Mouse (Mus musculus) myocyte (in vitro differentiated cells): ENCODE measurements around the gene Tuba1b. TPM values are rescaled to one million over a fixed set of nuclear protein-coding genes. Genes with fewer than 3 reads are reported as not detected.
"Not testable (repeated sequence)": the region's sequence is repeated elsewhere in the genome, so short reads cannot be mapped to it uniquely, and the experiment has no call there.

Experiments
- H3K27me3 ChIP-seq: one replicate; pipeline ENCODE4 v1.6.1; 2011; ENCODE audit not compliant: control insufficient read depth, insufficient read depth, insufficient read length
- H3K36me3 ChIP-seq: one replicate; pipeline ENCODE4 v1.6.1; 2011; ENCODE audit not compliant: control insufficient read depth, insufficient read depth
- H3K4me2 ChIP-seq: one replicate; pipeline ENCODE4 v1.6.1; 2011; ENCODE audit warnings: low read depth, control low read depth
- H3K4me3 ChIP-seq: one replicate; pipeline ENCODE4 v1.5.1; 2011; ENCODE audit warnings: mild to moderate bottlenecking, control low read depth, moderate library complexity
- H3K79me2 ChIP-seq: one replicate; pipeline ENCODE4 v1.6.1; 2011; ENCODE audit not compliant: control insufficient read depth, insufficient read depth
- H3ac ChIP-seq: one replicate; pipeline ENCODE4 v1.6.1; 2011; ENCODE audit not compliant: control insufficient read depth, insufficient read length
- CEBPB ChIP-seq: IDR thresholded peaks from 2 replicates; pipeline ENCODE4 v1.6.1; 2011; ENCODE audit warnings: mild to moderate bottlenecking, moderate library complexity; ENCODE audit not compliant: poor library complexity, insufficient read depth, severe bottlenecking
- E2F4 ChIP-seq: IDR thresholded peaks from one replicate; pipeline ENCODE4 v1.6.1; 2011; ENCODE audit warnings: mild to moderate bottlenecking, control low read depth, moderate library complexity; ENCODE audit not compliant: insufficient read depth
- MAX ChIP-seq: IDR thresholded peaks from one replicate; pipeline ENCODE4 v1.6.1; 2011; ENCODE audit warnings: low read depth, mild to moderate bottlenecking, control low read depth
- MYOD1 ChIP-seq, 3 experiments: IDR thresholded peaks; one replicate each; pipeline ENCODE4 v1.6.1; 2011; ENCODE audit warnings: control low read depth in 2 of 3, low read depth in 2 of 3, mild to moderate bottlenecking in 2 of 3, moderate library complexity in 1 of 3; ENCODE audit not compliant: insufficient read length in 2 of 3, control insufficient read depth in 1 of 3
- MYOG ChIP-seq, 3 experiments: IDR thresholded peaks; one replicate each; pipeline ENCODE4 v1.6.1; 2011; ENCODE audit warnings: control low read depth in 2 of 3, low read depth in 2 of 3, mild to moderate bottlenecking in 2 of 3; ENCODE audit not compliant: insufficient read length in 2 of 3, control insufficient read depth in 1 of 3, insufficient read depth in 1 of 3
- POLR2A ChIP-seq: IDR thresholded peaks from one replicate; pipeline ENCODE4 v1.6.1; 2011; ENCODE audit warnings: low read depth, mild to moderate bottlenecking, control low read depth, moderate library complexity; ENCODE audit not compliant: insufficient read length
- POLR2AphosphoS2 ChIP-seq: IDR thresholded peaks from one replicate; pipeline ENCODE4 v1.6.1; 2011; ENCODE audit warnings: low read depth, control low read depth; ENCODE audit not compliant: insufficient read length
- REST ChIP-seq: IDR thresholded peaks from one replicate; pipeline ENCODE4 v1.6.1; 2011; ENCODE audit warnings: mild to moderate bottlenecking, control low read depth, moderate library complexity; ENCODE audit not compliant: insufficient read depth, insufficient read length
- SRF ChIP-seq: IDR thresholded peaks from one replicate; pipeline ENCODE4 v1.6.1; 2011; ENCODE audit warnings: low read depth; ENCODE audit not compliant: control insufficient read depth, insufficient read length
- TCF12 ChIP-seq: IDR thresholded peaks from one replicate; pipeline ENCODE4 v1.6.1; 2011; ENCODE audit warnings: mild to moderate bottlenecking, control low read depth; ENCODE audit not compliant: poor library complexity, insufficient read depth, severe bottlenecking
- TCF3 ChIP-seq: IDR thresholded peaks from one replicate; pipeline ENCODE4 v1.6.1; 2011; ENCODE audit warnings: low read depth, control low read depth; ENCODE audit not compliant: insufficient read length
- USF1 ChIP-seq: IDR thresholded peaks from one replicate; pipeline ENCODE4 v1.6.1; 2011; ENCODE audit warnings: low read depth, mild to moderate bottlenecking, control low read depth, moderate library complexity
- polyA plus RNA-seq: library from polyadenylated mRNA; unstranded; fragments of >200 nt; fragmentation: generic; extraction: Trizol; gene quantifications from one replicate; pipeline ENCODE4 v1.2.1, GENCODE M21; 2012; ENCODE audit warnings: missing spikeins

Gene Tuba1b
- polyA plus RNA-seq, 1 experiment, result 2,204 TPM

DNA sequence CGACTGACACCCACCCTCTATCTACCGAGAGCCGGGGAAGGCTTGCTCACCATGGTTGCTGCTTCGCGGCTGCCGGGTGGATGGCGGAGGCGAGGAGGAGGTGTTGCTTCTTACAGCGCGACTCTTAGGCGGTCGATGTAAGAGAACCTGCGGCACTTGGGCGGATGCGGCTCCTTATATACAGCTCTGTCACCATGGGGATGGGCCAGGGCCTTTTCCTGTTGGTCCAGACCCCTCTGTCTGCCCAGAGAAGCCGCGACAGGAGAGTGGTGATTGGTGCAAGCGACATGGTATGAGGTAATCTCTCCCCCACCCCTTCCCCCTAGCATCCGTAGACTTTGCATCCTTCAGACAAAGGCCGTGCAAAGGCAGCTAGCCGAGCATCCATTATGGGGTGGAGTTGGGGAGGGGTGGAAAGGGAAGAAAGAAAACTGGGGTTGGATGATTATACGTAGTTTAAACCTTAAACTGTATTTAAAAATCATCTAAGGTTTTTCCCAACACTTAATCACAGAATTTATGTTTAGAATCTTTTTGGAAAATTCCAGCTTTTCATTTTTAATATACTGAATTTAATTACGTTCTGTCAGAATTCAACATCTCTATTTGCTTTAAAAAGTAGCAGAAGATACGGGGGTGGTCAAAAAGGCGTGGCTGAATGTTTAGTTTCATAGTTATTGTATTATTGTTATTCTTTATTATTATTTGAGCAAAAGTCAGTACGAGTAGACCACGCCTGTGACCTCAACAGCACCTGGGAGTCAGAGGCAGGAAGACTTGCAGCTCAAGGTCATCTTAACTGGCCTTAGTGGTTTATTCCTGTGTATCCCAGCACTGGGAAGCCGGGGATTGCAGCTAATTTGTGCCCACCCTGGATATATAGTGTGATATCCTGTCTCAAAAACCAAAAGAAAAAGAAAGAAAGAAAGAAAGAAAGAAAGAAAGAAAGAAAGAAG lies 19.3 kb upstream of the Tuba1b start, which contains the start of the genes Gm49450 and Tuba1a:
TSS of gene Gm49450 (minus strand) at position 151 of the 956 bp plus-strand sequence.
TSS of gene Tuba1a (minus strand) at position 303 of the 956 bp plus-strand sequence.
- Histone ChIP-seq H3K36me3 (peaks cover 24% of the 10 kb centered on the region), H3K4me3 (peak within 1 kb of the TSS; percentile 97), H3K79me2 (peaks cover 24% of the 10 kb centered on the region), H3ac (peak within 1 kb of the TSS; percentile 44), H3K4me2 (peak within 1 kb of the TSS; percentile 84), H3K27me3 (no peaks in the 10 kb centered on the region)
- peak; percentile 15 for TF ChIP-seq TCF3
- TF ChIP-seq MAX, result no peak
- TF ChIP-seq POLR2AphosphoS2, result peak; percentile 99
- TF ChIP-seq CEBPB, result 0 out of 2 replicates have a peak, but pooled peaks have one; percentile 43
- TF ChIP-seq REST, result peak; percentile 45
- no peak for TF ChIP-seq USF1
- TF ChIP-seq SRF, result peak; percentile 21
- TF ChIP-seq MYOD1 (IDR thresholded peaks at IDR 0.05; ENCODE audit: control insufficient read depth in 1 of 3, insufficient read length in 2 of 3, low read depth in 2 of 3), result peak in 1 of 3 experiments; percentile 17
- TF ChIP-seq POLR2A, result peak; percentile 95
- no peak for TF ChIP-seq E2F4
- TF ChIP-seq TCF12, result no peak
- no peak for TF ChIP-seq MYOG (IDR thresholded peaks at IDR 0.05; ENCODE audit: control insufficient read depth in 1 of 3, insufficient read depth in 1 of 3, insufficient read length in 2 of 3, low read depth in 2 of 3)

DNA sequence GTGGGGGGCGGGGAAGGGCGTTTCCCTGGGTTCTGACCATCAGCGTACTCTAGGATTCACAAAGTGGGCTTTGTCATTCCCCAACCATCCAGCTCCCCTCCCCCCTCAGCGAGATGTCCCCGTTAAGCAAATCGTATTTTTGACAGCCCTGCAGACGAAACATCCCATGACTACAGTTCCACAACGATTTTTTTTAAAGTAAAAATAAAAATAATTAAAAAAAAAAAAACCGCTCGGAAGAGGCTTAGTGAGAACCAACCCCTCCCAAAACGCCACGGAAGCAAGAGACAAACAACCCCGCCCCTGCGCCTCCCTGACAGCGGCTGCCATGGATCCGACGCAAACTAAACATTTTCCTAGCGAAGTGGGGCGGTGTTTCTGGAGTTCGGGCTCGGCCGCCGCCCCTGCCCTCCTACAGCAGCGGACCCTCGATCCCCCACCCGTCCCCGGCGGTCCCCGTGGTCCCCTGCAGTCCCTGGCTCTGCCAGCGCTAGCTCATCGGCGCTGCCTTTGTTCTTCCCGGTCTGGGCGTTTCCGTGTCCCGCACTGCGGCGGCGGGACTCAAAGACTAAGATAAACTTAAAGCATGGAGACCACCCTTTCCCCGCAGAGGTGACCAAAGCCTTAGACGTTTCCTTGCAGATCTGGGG lies 18.5 kb upstream of the Tuba1b start:
- peaks cover 24% of the 10 kb centered on the region for H3K36me3 ChIP-seq
- H3K27me3 ChIP-seq, result no peaks in the 10 kb centered on the region
- H3K4me2 ChIP-seq, result peak overlapping the region; percentile 84
- TF ChIP-seq MYOD1 (IDR thresholded peaks at IDR 0.05; ENCODE audit: control insufficient read depth in 1 of 3, insufficient read length in 2 of 3, low read depth in 2 of 3) (no peak), POLR2AphosphoS2 (peak; percentile 59)
- H3K79me2 ChIP-seq, result peaks cover 24% of the 10 kb centered on the region
- H3K4me3 ChIP-seq, result peak overlapping the region; percentile 97
- peak overlapping the region; percentile 44 for H3ac ChIP-seq

DNA sequence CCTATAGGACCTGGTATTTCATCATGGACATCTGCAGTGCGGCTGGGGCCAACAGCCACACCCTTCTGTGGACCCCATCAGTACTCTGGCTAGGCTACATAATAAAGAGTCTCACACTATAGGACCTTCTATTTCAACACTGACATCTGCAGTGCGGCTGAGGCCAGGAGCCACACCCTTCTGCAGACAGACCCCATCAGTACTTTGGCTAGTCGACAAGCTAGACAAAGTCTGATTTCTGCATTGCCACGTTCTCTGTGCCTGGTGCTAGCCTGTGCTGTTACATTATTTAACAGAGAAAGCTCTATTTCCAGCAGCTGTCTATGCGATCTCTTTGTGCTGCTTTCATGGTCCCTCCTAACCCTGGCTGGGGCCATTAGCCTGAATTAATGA lies 17.7 kb upstream of the Tuba1b start:
- peaks cover 24% of the 10 kb centered on the region for H3K79me2 ChIP-seq
- H3K4me2 ChIP-seq, result peak overlapping the region; percentile 76
- no peak overlapping the region for H3ac ChIP-seq
- H3K36me3 ChIP-seq, result peaks cover 24% of the 10 kb centered on the region
- no peaks in the 10 kb centered on the region for H3K27me3 ChIP-seq
- 0 out of 2 replicates have a peak, but pooled peaks have one; percentile 26 for TF ChIP-seq CEBPB
- TF ChIP-seq POLR2AphosphoS2, result peak; percentile 89
- peak; percentile 74 for TF ChIP-seq POLR2A
- no peak for TF ChIP-seq TCF3
- H3K4me3 ChIP-seq, result peak overlapping the region; percentile 97

DNA sequence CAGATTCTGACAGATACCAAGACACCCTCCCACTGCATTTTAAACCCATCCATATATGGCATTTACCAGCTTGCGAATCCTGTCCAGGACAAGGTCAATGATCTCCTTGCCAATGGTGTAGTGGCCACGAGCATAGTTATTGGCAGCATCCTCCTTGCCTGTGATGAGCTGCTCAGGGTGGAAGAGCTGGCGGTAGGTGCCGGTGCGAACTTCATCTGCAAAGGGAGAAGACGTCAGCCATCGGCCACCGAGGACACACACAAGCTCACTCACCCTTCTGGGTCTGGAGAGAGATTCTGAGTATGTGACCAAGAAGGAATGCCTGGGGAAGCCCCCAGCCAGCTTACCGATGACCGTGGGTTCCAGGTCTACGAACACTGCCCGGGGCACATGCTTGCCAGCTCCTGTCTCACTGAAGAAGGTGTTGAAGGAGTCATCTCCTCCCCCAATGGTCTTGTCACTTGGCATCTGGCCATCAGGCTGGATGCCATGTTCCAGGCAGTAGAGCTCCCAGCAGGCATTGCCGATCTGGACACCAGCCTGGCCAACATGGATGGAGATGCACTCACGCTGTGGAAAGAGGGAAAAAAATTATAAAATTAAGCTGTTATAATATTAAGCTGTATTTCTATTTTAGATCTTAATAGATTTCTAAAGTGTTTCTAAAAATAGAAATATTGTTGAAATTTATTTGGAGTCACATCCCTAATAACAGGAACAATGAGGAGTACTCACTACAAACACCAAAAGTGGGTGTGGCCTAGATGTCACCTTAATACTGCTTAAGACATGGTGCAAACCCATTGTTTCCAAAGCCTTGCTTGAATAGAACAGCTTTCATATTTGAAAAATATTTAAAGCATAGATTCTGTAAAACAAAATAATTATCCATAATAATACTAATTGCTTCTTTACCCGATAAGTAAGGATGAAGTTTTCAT lies 17.0 kb upstream of the Tuba1b start:
- Histone ChIP-seq H3K79me2 (peaks cover 24% of the 10 kb centered on the region), H3K4me3 (peak overlapping the region; percentile 97), H3K36me3 (peaks cover 24% of the 10 kb centered on the region), H3K4me2 (peak overlapping the region; percentile 76)
- peak; percentile 21 for TF ChIP-seq POLR2A
- H3K27me3 ChIP-seq, H3ac ChIP-seq: not testable (repeated sequence)

DNA sequence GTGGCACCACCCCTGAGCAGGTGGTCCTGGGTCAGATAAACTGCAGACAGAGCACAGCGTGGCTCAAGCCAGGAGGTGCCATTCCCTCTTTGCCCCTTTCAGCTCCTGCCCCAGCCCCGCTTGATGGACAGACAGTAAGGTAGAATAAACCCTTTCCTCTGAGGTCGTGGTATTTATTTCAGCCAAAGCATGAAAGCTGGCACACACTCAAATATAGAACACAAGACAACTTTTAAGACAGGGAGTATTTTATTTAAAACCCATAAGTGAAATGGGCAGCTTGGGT lies 15.2 kb upstream of the Tuba1b start:
- TF ChIP-seq TCF3, result no peak
- TF ChIP-seq SRF, result no peak
- no peak for TF ChIP-seq MAX
- TF ChIP-seq MYOG (IDR thresholded peaks at IDR 0.05; ENCODE audit: control insufficient read depth in 1 of 3, insufficient read depth in 1 of 3, insufficient read length in 2 of 3, low read depth in 2 of 3), result peak in 1 of 3 experiments; percentile 38
- no peak for TF ChIP-seq USF1
- TF ChIP-seq POLR2A, result peak; percentile 75
- TF ChIP-seq REST, result no peak
- TF ChIP-seq POLR2AphosphoS2, result peak; percentile 98
- no peak for TF ChIP-seq TCF12
- no peak for TF ChIP-seq E2F4
- peak in 2 of 3 experiments; percentile 21 to 45 for TF ChIP-seq MYOD1 (IDR thresholded peaks at IDR 0.05; ENCODE audit: control insufficient read depth in 1 of 3, insufficient read length in 2 of 3, low read depth in 2 of 3)
- TF ChIP-seq CEBPB, result no peak
- peaks cover 24% of the 10 kb centered on the region for H3K79me2 ChIP-seq
- peaks cover 24% of the 10 kb centered on the region for H3K36me3 ChIP-seq
- no peak overlapping the region for H3K4me3 ChIP-seq
- no peak overlapping the region for H3ac ChIP-seq
- peak overlapping the region; percentile 5 for H3K4me2 ChIP-seq
- H3K27me3 ChIP-seq, result no peaks in the 10 kb centered on the region
